Comparison of ENCODE assay signal across 20 mouse cellular contexts in genomic region chr11:100333944-100334457, GRCm38 (mm10). TPM values are rescaled to one million over a fixed set of nuclear protein-coding genes. Genes with fewer than 3 reads are reported as not detected.
DNase-seq lines count a peak whose midpoint lies in the region; ATAC-seq and TF ChIP-seq lines count a peak whose summit lies in the region.
"Had no signal": no experiment of that assay in that cellular context is flagged by ENCODE, and none has a peak within 500 bp of the region (broad histone marks: within the 10 kb centered on the region; RNA-seq: fewer than 3 reads in every experiment).

Gene Gast (plus strand): TSS chr11:100334407.

- H3K4me3 ChIP-seq in layer of hippocampus, adult 2 months = no peak within 1 kb of the TSS
- no peak within 1 kb of the TSS for H3K4me3 ChIP-seq in hindbrain, embryonic 10.5 days
- no peak within 1 kb of the TSS for H3K4me3 ChIP-seq in midbrain, embryonic 13.5 days (replicated peaks)
- no peak within 1 kb of the TSS for H3K4me3 ChIP-seq in stomach, embryonic 16.5 days (replicated peaks; ENCODE audit: low read length)
- H3K4me3 ChIP-seq: heart, embryonic 15.5 days; limb, embryonic 10.5 days; liver, embryonic 13.5 days had no signal

- H3K36me3 ChIP-seq in hindbrain, embryonic 10.5 days = no peaks in the 10 kb centered on the region
- no peaks in the 10 kb centered on the region for H3K36me3 ChIP-seq in midbrain, embryonic 13.5 days
- no peaks in the 10 kb centered on the region for H3K36me3 ChIP-seq in stomach, embryonic 16.5 days (ENCODE audit: control insufficient read depth, insufficient read depth, low read length)
- H3K36me3 ChIP-seq: heart, embryonic 15.5 days; limb, embryonic 10.5 days; liver, embryonic 13.5 days had no signal

- no peak for ATAC-seq in midbrain, embryonic 13.5 days
- ATAC-seq in stomach, embryonic 16.5 days (ENCODE audit: insufficient read depth, low FRiP score) = peak; percentile 22; the same call in 1 of the 2 replicates
- no peak for ATAC-seq in cerebellum, adult (ENCODE audit: insufficient number of reproducible peaks, low FRiP score, low TSS enrichment)
- ATAC-seq: lung, postnatal 0 days had no signal

- WGBS in hindbrain, embryonic 10.5 days = 86% methylated on average over 6 of the region's 6 CpGs
- 73% methylated on average over 6 of the region's 6 CpGs for WGBS in midbrain, embryonic 13.5 days
- 71% methylated on average over 6 of the region's 6 CpGs for WGBS in stomach, embryonic 16.5 days

- H3K9me3 ChIP-seq in hindbrain, embryonic 10.5 days = no peaks in the 10 kb centered on the region
- no peaks in the 10 kb centered on the region for H3K9me3 ChIP-seq in midbrain, embryonic 13.5 days
- no peaks in the 10 kb centered on the region for H3K9me3 ChIP-seq in stomach, embryonic 16.5 days (replicated peaks; ENCODE audit: control insufficient read depth, low read length)
- H3K9me3 ChIP-seq: heart, embryonic 15.5 days; limb, embryonic 10.5 days; liver, embryonic 13.5 days had no signal

- no peaks in the 10 kb centered on the region for H3K27me3 ChIP-seq in hindbrain, embryonic 10.5 days (ENCODE audit: insufficient read depth, poor library complexity, severe bottlenecking)
- H3K27me3 ChIP-seq in midbrain, embryonic 13.5 days = no peaks in the 10 kb centered on the region
- H3K27me3 ChIP-seq in stomach, embryonic 16.5 days (ENCODE audit: control insufficient read depth, insufficient read depth, low read length) = no peaks in the 10 kb centered on the region
- H3K27me3 ChIP-seq: heart, embryonic 15.5 days had no signal

- peak within 1 kb of the TSS; percentile 95 for H3K27ac ChIP-seq in layer of hippocampus, adult 2 months
- H3K27ac ChIP-seq in hindbrain, embryonic 10.5 days = 0 out of 2 replicates have a peak within 1 kb of the TSS, but pooled peaks have one; percentile 25
- H3K27ac ChIP-seq in midbrain, embryonic 13.5 days = peak within 1 kb of the TSS; percentile 96
- H3K27ac ChIP-seq in stomach, embryonic 16.5 days (ENCODE audit: low read length) = no peak within 1 kb of the TSS
- H3K27ac ChIP-seq: heart, embryonic 15.5 days; limb, embryonic 10.5 days; liver, embryonic 13.5 days had no signal

- H3K4me2 ChIP-seq in midbrain, embryonic 13.5 days (replicated peaks) = peak within 1 kb of the TSS; percentile 19
- H3K4me2 ChIP-seq in stomach, embryonic 16.5 days (ENCODE audit: low read depth, low read length) = no peak within 1 kb of the TSS
- H3K4me2 ChIP-seq: heart, embryonic 15.5 days; liver, embryonic 13.5 days had no signal

- no peak for TF ChIP-seq CTCF in layer of hippocampus, adult 2 months (conservative IDR thresholded peaks at IDR 0.05)

- H3K9ac ChIP-seq in midbrain, embryonic 13.5 days (replicated peaks) = no peak within 1 kb of the TSS
- no peak within 1 kb of the TSS for H3K9ac ChIP-seq in stomach, embryonic 16.5 days (ENCODE audit: low read length)
- H3K9ac ChIP-seq: heart, embryonic 15.5 days; liver, embryonic 13.5 days had no signal

- peaks cover 52% of the 10 kb centered on the region for H3K4me1 ChIP-seq in hindbrain, embryonic 10.5 days (replicated peaks)
- peaks cover 57% of the 10 kb centered on the region for H3K4me1 ChIP-seq in midbrain, embryonic 13.5 days (replicated peaks)
- no peaks in the 10 kb centered on the region; the same call in 1 of the 2 replicates for H3K4me1 ChIP-seq in stomach, embryonic 16.5 days (ENCODE audit: control insufficient read depth, insufficient read depth, low read length)
- H3K4me1 ChIP-seq: heart, embryonic 15.5 days; liver, embryonic 13.5 days had no signal

- DNase-seq in layer of hippocampus, adult 2 months (ENCODE audit: low spot score in 2 of 2) = no peak
- no peak for DNase-seq in layer of hippocampus, postnatal 10 days (ENCODE audit: low spot score in 2 of 2)
- no peak for DNase-seq in hindbrain, embryonic 10.5 days (ENCODE audit: low spot score)
- DNase-seq in kidney, adult 11 months = no peak
- DNase-seq in layer of hippocampus, postnatal 14 days (ENCODE audit: low spot score in 2 of 2) = no peak
- DNase-seq: cerebellum, postnatal 25 days; heart, adult 11 months; kidney, postnatal 36 days; liver, embryonic 13.5 days; right cerebral cortex, postnatal 4 days; thymus, postnatal 36 days had no signal

RNA-seq across cellular contexts. Expression of gene Gast, which starts in this region (rescaled TPM):
- not detected for total RNA-seq in layer of hippocampus, adult 2 months (2021)
- not detected for total RNA-seq in layer of hippocampus, postnatal 10 days (2021)
- polyA plus RNA-seq in hindbrain, embryonic 10.5 days (2016; fragmentation: Nextera tagmentation; extraction: Ambion mirVana) = 0.90 TPM in 1 of 2 replicates, not detected in the other
- 1.2 and 2.5 TPM in 2 replicates for polyA plus RNA-seq in midbrain, embryonic 13.5 days (2015; fragmentation: Nextera tagmentation; extraction: Ambion mirVana)
- polyA plus RNA-seq in stomach, embryonic 16.5 days (2015; fragmentation: Nextera tagmentation; extraction: Ambion mirVana) = 10.8 and 13.3 TPM in 2 replicates
- total RNA-seq in layer of hippocampus, postnatal 14 days (2021) = not detected
- total RNA-seq: layer of hippocampus, postnatal 36 days; megakaryocyte, adult 5-6 weeks had no signal
- polyA plus RNA-seq: embryonic facial prominence, embryonic 11.5 days; heart, embryonic 15.5 days; limb, embryonic 10.5 days; liver, embryonic 13.5 days; lung, postnatal 0 days had no signal
